In genomic region chr11:96303151-96304099, GRCm38 (mm10) we compare ENCODE assay signal across 8 mouse cellular contexts. TPM values are rescaled to one million over a fixed set of nuclear protein-coding genes. Genes with fewer than 3 reads are reported as not detected.
DNase-seq lines count a peak whose midpoint lies in the region; ATAC-seq and TF ChIP-seq lines count a peak whose summit lies in the region.

TSS of gene Hoxb5 (plus strand) at chr11:96303336.

- ATAC-seq in megakaryocyte progenitor cell, adult 5-6 weeks (replicated peaks; ENCODE audit: poor library complexity): peak; percentile 90

- peak within 1 kb of the TSS; percentile 48 for H3K4me3 ChIP-seq in testis, adult 2 months (ENCODE audit: control insufficient read depth, low read depth, low read length)

- TF ChIP-seq POLR2A in testis, adult 2 months (IDR thresholded peaks at IDR 0.05; ENCODE audit: control insufficient read depth, low read depth, low read length): no peak

- intact Hi-C loops in heart, postnatal 14 days (cut with DNase I): loop anchor here (5.0 kb wide), 3 partner anchors 249 to 559 kb away; no protein-coding TSS in a partner anchor

- H3K27ac ChIP-seq in testis, adult 2 months (ENCODE audit: control insufficient read depth, insufficient read depth, low read depth, low read length): no peak within 1 kb of the TSS

- TF ChIP-seq CTCF in testis, adult 2 months (IDR thresholded peaks at IDR 0.05; ENCODE audit: control insufficient read depth, insufficient read depth, insufficient replicate concordance, low read depth, low read length): peak; percentile 79

- peaks cover 22% of the 10 kb centered on the region for H3K4me1 ChIP-seq in testis, adult 2 months (ENCODE audit: control insufficient read depth, insufficient read depth, low read length)

- peaks cover 18% of the 10 kb centered on the region for H3K27me3 ChIP-seq in testis, adult 2 months (ENCODE audit: control insufficient read depth, insufficient read depth, low read length)

- DNase-seq in urinary bladder, postnatal 25 days (ENCODE audit: low spot score): peak; percentile 68
- DNase-seq in urinary bladder, postnatal 10 days (ENCODE audit: low spot score): no peak
- DNase-seq in embryo, embryonic 10 days (ENCODE audit: low spot score): peak; percentile 92
- DNase-seq in heart, postnatal 14 days: peak; percentile 71 to 85
- peak; percentile 92 to 94 for DNase-seq in kidney, postnatal 36 days
- no peak for DNase-seq in cerebellum, adult 18-20 months

- no peaks in the 10 kb centered on the region for H3K36me3 ChIP-seq in testis, adult 2 months (ENCODE audit: control insufficient read depth, insufficient read depth, low read length)

RNA-seq across cellular contexts. Expression of gene Hoxb5, which starts in this region (rescaled TPM):
- total RNA-seq in heart, postnatal 14 days (2021): under 1 TPM; 0.19 to 0.22 TPM
- 0.07 and 0.44 TPM in 2 replicates for total RNA-seq in megakaryocyte progenitor cell, adult 5-6 weeks (2015)
- 0.14 TPM in 1 of 2 replicates, not detected in the other for total RNA-seq in megakaryocyte progenitor cell, adult 5-6 weeks (2017)
- polyA plus RNA-seq in testis, adult 2 months (2012; rRNA removed): 0.14 and 0.67 TPM in 2 replicates

Comparison
In these comparisons a context has a peak if more than half of its experiments do, and no peak if none do; other contexts are left out.
1. DNase-seq: peak in urinary bladder, postnatal 25 days (single experiment), embryo, embryonic 10 days (single experiment) and kidney, postnatal 36 days (2 of 2); none in urinary bladder, postnatal 10 days (single experiment) and cerebellum, adult 18-20 months (0 of 2).
2. Peak in DNase-seq in heart, postnatal 14 days; RNA of the gene not detected or under 1 TPM.
3. Peak in ATAC-seq in megakaryocyte progenitor cell, adult 5-6 weeks; RNA of the gene not detected or under 1 TPM.